Mouse (Mus musculus) lung, postnatal 0 days (tissue): ENCODE measurements around the gene Tmem251.

Experiments
- CTCF ChIP-seq: IDR thresholded peaks from 2 replicates; pipeline ENCODE4 v1.5.1; 2016; ENCODE audit warnings: antibody characterized with exemption, mild to moderate bottlenecking
- EP300 ChIP-seq: IDR thresholded peaks from 2 replicates; pipeline ENCODE4 v1.6.1; 2016; ENCODE audit warnings: antibody characterized with exemption, mild to moderate bottlenecking, control low read depth

DNA sequence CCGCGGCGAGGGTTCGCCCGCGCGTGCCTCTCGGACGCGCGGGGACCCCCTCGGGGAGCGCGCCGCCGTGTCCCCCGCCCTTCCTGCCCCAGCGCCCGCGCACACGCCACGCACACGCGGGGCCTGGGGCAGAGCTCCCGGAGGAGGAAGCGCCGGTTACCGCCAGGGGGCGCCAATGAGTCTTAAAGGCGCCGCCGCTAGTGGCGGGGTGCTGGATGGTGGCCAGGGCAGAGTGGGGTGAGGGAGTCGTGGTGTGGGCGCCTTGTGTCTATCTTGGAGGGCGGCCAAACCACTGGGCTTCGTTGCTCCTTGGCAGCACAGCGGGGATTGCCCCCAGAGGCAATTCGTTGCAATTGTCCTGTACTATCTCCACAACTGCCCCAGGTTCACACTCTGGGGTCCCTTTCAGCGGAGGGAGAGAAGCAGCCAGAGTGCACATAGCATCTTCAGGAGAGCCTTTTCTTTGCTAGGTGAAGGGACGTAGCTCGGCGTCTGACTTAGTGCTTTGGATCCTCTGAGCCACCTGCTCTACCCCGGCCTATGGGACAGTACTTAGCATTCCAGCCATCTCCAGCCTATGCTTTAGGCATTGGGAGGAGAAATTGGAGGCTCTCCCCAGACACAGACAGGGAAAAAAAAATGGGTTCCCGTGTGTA lies 38.2 kb upstream of the Tmem251 start:
- peak; percentile 88 for TF ChIP-seq CTCF
- no peak for TF ChIP-seq EP300
